8 mouse cellular contexts compared by ENCODE assay signal in genomic region chr8:124259146-124259545, GRCm38 (mm10).
"Had no signal": no experiment of that assay in that cellular context is flagged by ENCODE, and none has a peak within 500 bp of the region (broad histone marks: within the 10 kb centered on the region; RNA-seq: fewer than 3 reads in every experiment).

No protein-coding gene starts in this region.

- DNase-seq: kidney, postnatal 14 days; left cerebral cortex, postnatal 4 days; lung, embryonic 14.5 days; lung, postnatal 10 days; lung, postnatal 4 days; right cerebral cortex, adult 18-20 months; right cerebral cortex, postnatal 25 days; thymus, postnatal 36 days had no signal
